Mouse (Mus musculus) G1E (cell line): ENCODE data around the gene Dnajc6.

ENCODE experiments used
- CTCF ChIP-seq: IDR thresholded peaks from 2 replicates; pipeline ENCODE4 v1.5.1; 2012; ENCODE audit warnings: low read depth, low read length, inconsistent platforms, mixed read lengths
- GATA1 ChIP-seq: IDR thresholded peaks from 2 replicates; pipeline ENCODE4 v1.6.1; 2012; ENCODE audit warnings: borderline replicate concordance, low read length, inconsistent platforms, mixed read lengths
- TAL1 ChIP-seq: conservative IDR thresholded peaks from 2 replicates; pipeline ENCODE4 v1.6.1; 2012; ENCODE audit warnings: low read depth, low read length, inconsistent platforms, mixed read lengths

- TF ChIP-seq CTCF = no peak
- no peak for TF ChIP-seq GATA1
- TF ChIP-seq TAL1 = no peak
Observed at GRCm38 (mm10) chr4:101588932-101589331, 92.5 kb downstream of the Dnajc6 start.
